Mouse (Mus musculus): ENCODE results near the gene Gbf1.
A peak's percentile ranks its signal among the peaks of the same experiment; 100 is the strongest.

Gbf1 gene

GRCm38 (mm10) chr19:46300294-46301045, 148.2 kb downstream of the Gbf1 start:
- no peak for DNase-seq (ENCODE audit: low spot score in 2 of 2)

GRCm38 (mm10) chr19:46302551-46302950, 150.2 kb downstream of the Gbf1 start:
- DNase-seq (ENCODE audit: low spot score in 2 of 2): no peak

GRCm38 (mm10) chr19:46303251-46304215, 151.2 kb downstream of the Gbf1 start:
- no peak for DNase-seq (ENCODE audit: low spot score in 2 of 2)

GRCm38 (mm10) chr19:46304216-46304841, 152.0 kb downstream of the Gbf1 start, which contains the start of gene Nfkb2:
TSS of gene Nfkb2 (plus strand) at chr19:46304320.
- peak in 1 of 2 experiments; percentile 79 for DNase-seq (ENCODE audit: low spot score in 2 of 2)

GRCm38 (mm10) chr19:46304908-46305333, 152.6 kb downstream of the Gbf1 start:
- no peak for DNase-seq (ENCODE audit: low spot score in 2 of 2)

GRCm38 (mm10) chr19:46305432-46306267, 153.3 kb downstream of the Gbf1 start:
- DNase-seq (ENCODE audit: low spot score in 2 of 2): no peak

GRCm38 (mm10) chr19:46306268-46306610, 153.9 kb downstream of the Gbf1 start:
- no peak for DNase-seq (ENCODE audit: low spot score in 2 of 2)

- DNase-seq (ENCODE audit: low spot score in 2 of 2): no peak
These were observed 154.5 kb downstream of the Gbf1 start for GRCm38 (mm10) chr19:46306751-46307289.

- no peak for DNase-seq (ENCODE audit: low spot score in 2 of 2)
These were observed 155.5 kb downstream of the Gbf1 start for GRCm38 (mm10) chr19:46307781-46308180.

- DNase-seq (ENCODE audit: low spot score in 2 of 2): no peak
These were observed 156.0 kb downstream of the Gbf1 start for GRCm38 (mm10) chr19:46308303-46308702.

GRCm38 (mm10) chr19:46308706-46309435, 156.6 kb downstream of the Gbf1 start:
- peak; percentile 73 to 77 for DNase-seq (ENCODE audit: low spot score in 2 of 2)

GRCm38 (mm10) chr19:46309651-46310305, 157.5 kb downstream of the Gbf1 start:
- no peak for DNase-seq (ENCODE audit: low spot score in 2 of 2)

- no peak for DNase-seq (ENCODE audit: low spot score in 2 of 2)
These were observed 158.1 kb downstream of the Gbf1 start for GRCm38 (mm10) chr19:46310312-46310865.

- no peak for DNase-seq (ENCODE audit: low spot score in 2 of 2)
These were observed 159.0 kb downstream of the Gbf1 start for GRCm38 (mm10) chr19:46311341-46311740.

GRCm38 (mm10) chr19:46312566-46312965, 160.3 kb downstream of the Gbf1 start:
- DNase-seq (ENCODE audit: low spot score in 2 of 2): no peak

GRCm38 (mm10) chr19:46313116-46313515, 160.8 kb downstream of the Gbf1 start:
- no peak for DNase-seq (ENCODE audit: low spot score in 2 of 2)

- DNase-seq (ENCODE audit: low spot score in 2 of 2): no peak
These were observed 161.3 kb downstream of the Gbf1 start for GRCm38 (mm10) chr19:46313591-46313990.

GRCm38 (mm10) chr19:46314151-46314601, 161.9 kb downstream of the Gbf1 start:
- no peak for DNase-seq (ENCODE audit: low spot score in 2 of 2)

Data from right cerebral cortex, postnatal 36 days (tissue).